Mouse (Mus musculus) CH12.LX (cell line): Measurements from ENCODE around the gene Cd248.
"Not testable (repeated sequence)": the region's sequence is repeated elsewhere in the genome, so short reads cannot be mapped to it uniquely, and the experiment has no call there.

Source experiments
- EP300 ChIP-seq: IDR thresholded peaks from 2 replicates; pipeline ENCODE4 v1.6.1; 2011; ENCODE audit warnings: low read length, improper control_type of control experiment
- ETS1 ChIP-seq: conservative IDR thresholded peaks from 2 replicates; pipeline ENCODE4 v1.6.1; 2012; ENCODE audit warnings: low read depth, mild to moderate bottlenecking, inconsistent platforms, low read length, improper control_type of control experiment, moderate library complexity
- MAFK ChIP-seq: IDR thresholded peaks from 2 replicates; pipeline ENCODE4 v1.6.1; 2011; ENCODE audit warnings: low read length, improper control_type of control experiment; ENCODE audit not compliant: insufficient replicate concordance
- MAX ChIP-seq: IDR thresholded peaks from 2 replicates; pipeline ENCODE4 v1.6.1; 2011; ENCODE audit warnings: low read length, improper control_type of control experiment
- NELFE ChIP-seq: IDR thresholded peaks from 2 replicates; pipeline ENCODE4 v1.6.1; 2011; ENCODE audit warnings: low read depth, low read length, improper control_type of control experiment
- ZNF384 ChIP-seq: IDR thresholded peaks from 2 replicates; pipeline ENCODE4 v1.6.1; 2012; ENCODE audit warnings: low read depth, low read length, improper control_type of control experiment, inconsistent platforms

GRCm38 (mm10) chr19:5086533-5086932, 18.7 kb downstream of the Cd248 start:
- not testable (repeated sequence) for TF ChIP-seq EP300, NELFE, MAFK, ETS1, ZNF384, MAX
